Mouse (Mus musculus) testis, adult 2 months (tissue): ENCODE data around the gene Mmel1. TPM values are rescaled to one million over a fixed set of nuclear protein-coding genes. Genes with fewer than 3 reads are reported as not detected.

Experiments used
- H3K27ac ChIP-seq: fragments of 200-500 bp; 2 replicates; pipeline ENCODE4 v1.5.1; 2012; ENCODE audit warnings: low read depth, low read length; ENCODE audit not compliant: control insufficient read depth, insufficient read depth
- H3K27me3 ChIP-seq: fragments of 200-500 bp; 2 replicates; pipeline ENCODE4 v1.6.1; 2012; ENCODE audit warnings: mild to moderate bottlenecking, low read length, moderate library complexity; ENCODE audit not compliant: control insufficient read depth, insufficient read depth
- H3K36me3 ChIP-seq: fragments of 200-500 bp; 2 replicates; pipeline ENCODE4 v1.6.1; 2012; ENCODE audit warnings: mild to moderate bottlenecking, low read length; ENCODE audit not compliant: control insufficient read depth, insufficient read depth
- H3K4me1 ChIP-seq: fragments of 200-500 bp; 2 replicates; pipeline ENCODE4 v1.6.1; 2012; ENCODE audit warnings: low read length; ENCODE audit not compliant: control insufficient read depth, insufficient read depth
- H3K4me3 ChIP-seq: fragments of 200-500 bp; 2 replicates; pipeline ENCODE4 v1.5.1; 2012; ENCODE audit warnings: low read depth, mild to moderate bottlenecking, low read length, moderate library complexity, mixed read lengths; ENCODE audit not compliant: control insufficient read depth
- CTCF ChIP-seq: fragments of 200-500 bp; IDR thresholded peaks from 2 replicates; pipeline ENCODE4 v1.5.1; 2012; ENCODE audit warnings: low read depth, mild to moderate bottlenecking, inconsistent platforms, low read length, moderate library complexity; ENCODE audit not compliant: control insufficient read depth, insufficient read depth, insufficient replicate concordance
- POLR2A ChIP-seq: fragments of 200-500 bp; IDR thresholded peaks from 2 replicates; pipeline ENCODE4 v1.6.1; 2012; ENCODE audit warnings: low read depth, mild to moderate bottlenecking, inconsistent platforms, low read length, moderate library complexity; ENCODE audit not compliant: control insufficient read depth
- polyA plus RNA-seq: library from polyadenylated mRNA; depleted of rRNA; stranded (reverse); fragments of >200 nt; gene quantifications from 2 replicates; pipeline ENCODE4 v1.2.3, GENCODE M21; 2012; rRNA removed

Gene Mmel1
- polyA plus RNA-seq, 1 experiment, result 111 TPM

DNA sequence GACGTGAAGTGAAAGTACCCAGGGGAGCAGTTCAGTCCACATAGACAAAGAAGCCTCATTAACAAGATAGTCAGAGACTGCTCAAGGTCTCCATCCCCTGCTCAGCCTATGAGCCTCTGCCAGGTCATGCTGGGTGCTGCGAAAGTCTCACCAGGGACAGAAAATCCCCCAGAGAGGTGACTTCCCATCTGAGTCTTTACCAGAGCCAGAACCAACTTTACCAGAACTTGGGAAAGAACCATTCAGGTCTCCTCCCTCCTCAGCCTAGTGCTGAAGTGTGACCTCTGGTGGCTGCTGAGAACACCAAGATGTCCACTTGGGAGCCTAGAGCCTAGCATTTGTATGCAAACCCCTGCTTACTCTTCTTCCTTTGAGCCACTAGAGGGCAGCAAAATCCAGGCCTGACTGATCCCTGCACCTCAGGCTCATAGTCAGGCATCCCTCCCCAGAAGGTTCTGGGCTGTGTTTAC is 74.8 kb downstream of the Mmel1 start:
- H3K27me3 ChIP-seq, result no peaks in the 10 kb centered on the region
- H3K36me3 ChIP-seq, result no peaks in the 10 kb centered on the region
- no peak overlapping the region for H3K27ac ChIP-seq
- TF ChIP-seq CTCF (peak; percentile 72; the same call in 1 of the 2 replicates), POLR2A (no peak)
- H3K4me1 ChIP-seq, result peaks cover 6% of the 10 kb centered on the region
- no peak overlapping the region for H3K4me3 ChIP-seq

Other genes starting within 250 kb of the Mmel1 start
- gene Prdm16, start 232.7 kb upstream of the Mmel1 start, polyA plus RNA-seq, result 3.0 and 3.4 TPM in 2 replicates
- gene Actrt2, start 201.7 kb upstream of the Mmel1 start, polyA plus RNA-seq, result 646 and 664 TPM in 2 replicates
- 19.9 and 27.8 TPM in 2 replicates for gene Ttc34, start 32.1 kb upstream of the Mmel1 start, polyA plus RNA-seq
- 1.6 and 1.7 TPM in 2 replicates for gene Fam213b, start 29.6 kb downstream of the Mmel1 start, polyA plus RNA-seq
- 0.70 and 1.0 TPM in 2 replicates for gene Tnfrsf14, start 59.0 kb downstream of the Mmel1 start, polyA plus RNA-seq
- 0.57 and 0.65 TPM in 2 replicates for gene Hes5, start 91.3 kb downstream of the Mmel1 start, polyA plus RNA-seq
- gene Pank4, start 94.5 kb downstream of the Mmel1 start, polyA plus RNA-seq, result 16.7 TPM in 2 replicates
- 1.9 and 3.4 TPM in 2 replicates for gene Plch2, start 187.2 kb downstream of the Mmel1 start, polyA plus RNA-seq
- gene Pex10, start 197.4 kb downstream of the Mmel1 start, polyA plus RNA-seq, result 3.1 and 3.5 TPM in 2 replicates
- gene Rer1, start 216.8 kb downstream of the Mmel1 start, polyA plus RNA-seq, result 59.5 and 64.6 TPM in 2 replicates
- gene Morn1, start 217.0 kb downstream of the Mmel1 start, polyA plus RNA-seq, result 44.0 and 47.5 TPM in 2 replicates